ENCODE assay signal across 8 mouse cellular contexts in genomic region chr13:42301161-42301721, GRCm38 (mm10). TPM values are rescaled to one million over a fixed set of nuclear protein-coding genes. Genes with fewer than 3 reads are reported as not detected.
DNase-seq lines count a peak whose midpoint lies in the region; ATAC-seq and TF ChIP-seq lines count a peak whose summit lies in the region.

Edn1 (plus strand) TSS chr13:42301476.

- no peaks in the 10 kb centered on the region for H3K9me3 ChIP-seq in forebrain, embryonic 16.5 days (ENCODE audit: control insufficient read depth, low read length)

- no peaks in the 10 kb centered on the region for H3K4me1 ChIP-seq in bone marrow, adult 2 months (ENCODE audit: control insufficient read depth, insufficient read depth, low read length)
- H3K4me1 ChIP-seq in forebrain, embryonic 16.5 days (replicated peaks; ENCODE audit: control insufficient read depth, insufficient read depth, low read length), result peaks cover 17% of the 10 kb centered on the region

- peak within 1 kb of the TSS; percentile 75 for H3K4me2 ChIP-seq in forebrain, embryonic 16.5 days (ENCODE audit: low read length)

- TF ChIP-seq CTCF in left cerebral cortex, adult 2 months (IDR thresholded peaks at IDR 0.05), result no peak
- TF ChIP-seq CTCF in bone marrow, adult 2 months (IDR thresholded peaks at IDR 0.05; ENCODE audit: control insufficient read depth, insufficient read depth, low read length), result no peak

- peaks cover 18% of the 10 kb centered on the region for H3K27me3 ChIP-seq in forebrain, embryonic 16.5 days (replicated peaks; ENCODE audit: control insufficient read depth, insufficient read depth, low read length)

- peak within 1 kb of the TSS; percentile 45; the same call in 1 of the 2 replicates for H3K9ac ChIP-seq in forebrain, embryonic 16.5 days (replicated peaks; ENCODE audit: low read depth, low read length)

- intact Hi-C loops in left cerebral cortex, adult 2 months (cut with DNase I), result loop anchor here (1.0 to 10.0 kb wide), 6 partner anchors 56 to 592 kb away; partner anchors contain the start of gene Hivep1
- intact Hi-C loops in left cerebral cortex, postnatal 4 days (cut with DNase I), result loop anchor here (10.0 kb wide), 1 partner anchor 294 kb away; no protein-coding TSS in a partner anchor

- TF ChIP-seq POLR2A in bone marrow, adult 2 months (IDR thresholded peaks at IDR 0.05; ENCODE audit: borderline replicate concordance, control insufficient read depth, low read depth, low read length), result no peak

- WGBS in bone marrow, adult 2 months, result 0% methylated on average over 26 of the region's 26 CpGs
- under 1% methylated on average over 26 of the region's 26 CpGs for WGBS in forebrain, embryonic 16.5 days

- no peak for DNase-seq in left cerebral cortex, adult 2 months (ENCODE audit: extremely low spot score in 1 of 2, low spot score in 2 of 2)
- no peak for DNase-seq in left cerebral cortex, postnatal 4 days
- DNase-seq in layer of hippocampus, adult 9-10 months (ENCODE audit: low spot score), result peak; percentile 16
- peak; percentile 15 for DNase-seq in spleen, adult 12 weeks (ENCODE audit: low spot score)

- ATAC-seq in forebrain, embryonic 16.5 days, result peak; percentile 54; the same call in 1 of the 2 replicates
- peak; percentile 93 to 94 for ATAC-seq in hematopoietic stem cell, adult 5-6 weeks (replicated peaks in 1 of 2; ENCODE audit: insufficient read depth in 1 of 2, low FRiP score in 2 of 2, low TSS enrichment in 1 of 2, low read depth in 1 of 2, poor library complexity in 2 of 2, severe bottlenecking in 2 of 2)
- ATAC-seq in megakaryocyte, adult 5-6 weeks (ENCODE audit: poor library complexity, severe bottlenecking), result peak; percentile 92

- no peaks in the 10 kb centered on the region for H3K36me3 ChIP-seq in forebrain, embryonic 16.5 days (ENCODE audit: control insufficient read depth, insufficient read depth)

- peak within 1 kb of the TSS; percentile 13; the same call in 1 of the 2 replicates for H3K27ac ChIP-seq in left cerebral cortex, adult 2 months
- no peak within 1 kb of the TSS for H3K27ac ChIP-seq in bone marrow, adult 2 months (ENCODE audit: control insufficient read depth, insufficient read depth, low read depth, low read length, poor library complexity)
- H3K27ac ChIP-seq in forebrain, embryonic 16.5 days (ENCODE audit: low read length), result no peak within 1 kb of the TSS

- peak within 1 kb of the TSS; percentile 43 for H3K4me3 ChIP-seq in left cerebral cortex, adult 2 months
- peak within 1 kb of the TSS; percentile 29 for H3K4me3 ChIP-seq in bone marrow, adult 2 months (replicated peaks; ENCODE audit: control insufficient read depth, low read depth, low read length)
- peak within 1 kb of the TSS; percentile 44 for H3K4me3 ChIP-seq in forebrain, embryonic 16.5 days (replicated peaks; ENCODE audit: low read length)

RNA-seq across cellular contexts. Expression of gene Edn1, which starts in this region (rescaled TPM):
- total RNA-seq in left cerebral cortex, adult 2 months (2021), result 1 to 10 TPM; 2.6 to 3.3 TPM
- total RNA-seq in left cerebral cortex, postnatal 4 days (2021), result 1 to 10 TPM; 1.4 to 1.9 TPM
- 0.75 TPM in 1 of 2 replicates, not detected in the other for polyA plus RNA-seq in bone marrow, adult 2 months (2011; ENCODE audit: insufficient read depth, insufficient read length, low replicate concordance, missing spikeins)
- polyA plus RNA-seq in forebrain, embryonic 16.5 days (2015; fragmentation: Nextera tagmentation; extraction: Ambion mirVana), result 1.1 and 1.5 TPM in 2 replicates
- total RNA-seq in hematopoietic stem cell, adult 5-6 weeks (2017), result 0.15 and 0.25 TPM in 2 replicates
- total RNA-seq in megakaryocyte, adult 5-6 weeks (2015), result 0.25 and 0.36 TPM in 2 replicates
- total RNA-seq in megakaryocyte, adult 5-6 weeks (2017), result not detected in 2 replicates

Comparison
In these comparisons a context has a peak if more than half of its experiments do, and no peak if none do; other contexts are left out.
1. Peak in ATAC-seq in hematopoietic stem cell, adult 5-6 weeks; RNA of the gene not detected or under 1 TPM.
2. Peak in ATAC-seq in megakaryocyte, adult 5-6 weeks; RNA of the gene not detected or under 1 TPM.
3. DNase-seq: peak in layer of hippocampus, adult 9-10 months (single experiment) and spleen, adult 12 weeks (single experiment); none in left cerebral cortex, adult 2 months (0 of 2) and left cerebral cortex, postnatal 4 days (single experiment).
4. Peak in every context shown above with its lines, with median percentiles within 50 percentile points of each other: H3K4me3 ChIP-seq and ATAC-seq.